Mouse (Mus musculus): ENCODE measurements at regions not wholly inside any gene's neighbourhood (a gene's known extent, or its start where the extent isn't known, plus 50 kb on each side); places are given as distances from the start of the nearest gene placed in this dataset.

DNA sequence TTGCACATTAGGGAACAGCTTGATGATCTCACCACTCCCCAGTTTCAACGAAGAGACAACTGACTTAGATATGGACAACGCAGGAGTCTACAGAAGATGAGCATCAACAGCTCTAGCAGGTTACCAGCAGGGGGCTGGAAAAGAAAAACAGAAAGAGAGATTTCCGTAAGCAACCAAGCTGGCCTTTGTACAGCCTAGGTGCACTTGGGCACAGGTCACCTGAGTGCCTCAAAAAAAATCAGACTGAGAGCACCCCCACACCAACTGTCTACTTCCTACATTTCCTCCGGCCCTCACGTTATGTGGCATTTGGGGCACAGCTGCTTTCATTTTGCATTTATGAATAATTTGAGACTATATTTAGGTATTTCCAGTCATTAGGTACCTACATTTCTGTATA lies 199.3 kb upstream of the Tank start:
- H3K4me3 ChIP-seq (ENCODE audit: insufficient read depth, low read length), result no peak overlapping the region
- H3K27ac ChIP-seq (ENCODE audit: insufficient read depth, low read length), result no peak overlapping the region
- no peaks in the 10 kb centered on the region for H3K4me1 ChIP-seq (ENCODE audit: control insufficient read depth, insufficient read depth, low read length)
- TF ChIP-seq POLR2A (IDR thresholded peaks at IDR 0.05; ENCODE audit: low read depth, low read length), result no peak
- TF ChIP-seq CTCF (IDR thresholded peaks at IDR 0.05; ENCODE audit: borderline replicate concordance, insufficient read depth, low read length), result no peak

DNA sequence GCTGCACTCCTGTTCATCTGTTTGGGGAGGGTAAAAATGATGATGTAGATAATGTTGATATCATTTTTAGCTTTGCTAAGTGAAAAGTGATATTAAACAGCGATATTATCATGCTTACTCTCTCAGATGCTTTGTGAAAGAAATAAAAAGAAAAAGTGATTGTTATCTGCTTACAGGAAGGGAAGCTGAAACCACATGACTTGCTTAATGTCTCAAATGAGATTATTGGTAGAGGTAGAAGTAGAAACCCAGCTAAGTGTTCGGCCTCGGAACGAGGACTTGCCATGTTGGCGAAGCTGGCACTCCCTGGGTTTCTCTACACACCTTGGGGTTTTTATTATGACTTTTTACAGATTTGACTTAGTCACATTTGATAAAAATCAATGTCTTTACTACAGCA lies 200.1 kb upstream of the Tank start:
- H3K4me1 ChIP-seq (ENCODE audit: control insufficient read depth, insufficient read depth, low read length), result no peaks in the 10 kb centered on the region
- H3K27ac ChIP-seq (ENCODE audit: insufficient read depth, low read length), result no peak overlapping the region
- TF ChIP-seq POLR2A (IDR thresholded peaks at IDR 0.05; ENCODE audit: low read depth, low read length) (no peak), CTCF (IDR thresholded peaks at IDR 0.05; ENCODE audit: borderline replicate concordance, insufficient read depth, low read length) (no peak)
- H3K4me3 ChIP-seq (ENCODE audit: insufficient read depth, low read length), result no peak overlapping the region

DNA sequence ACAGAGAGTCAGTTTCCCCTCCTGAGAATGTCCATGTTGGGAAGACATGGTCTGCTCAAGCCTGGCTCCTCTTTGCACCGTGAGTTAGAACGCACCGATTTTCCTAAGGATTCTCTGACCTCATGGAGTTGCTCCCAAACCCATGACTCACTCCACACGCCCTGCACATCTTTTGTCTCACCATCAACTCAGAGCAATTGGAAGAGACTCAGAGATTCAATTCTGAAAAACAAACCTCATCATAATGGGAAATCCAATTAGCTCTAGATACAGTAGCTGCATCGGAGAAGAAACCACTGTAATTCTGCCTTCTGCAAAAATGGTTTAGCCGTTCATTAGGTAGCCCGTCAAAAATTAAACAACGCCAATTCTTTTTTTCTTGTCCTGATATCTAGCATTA lies 200.6 kb upstream of the Tank start:
- no peak overlapping the region for H3K27ac ChIP-seq (ENCODE audit: insufficient read depth, low read length)
- TF ChIP-seq CTCF (IDR thresholded peaks at IDR 0.05; ENCODE audit: borderline replicate concordance, insufficient read depth, low read length), result no peak
- TF ChIP-seq POLR2A (IDR thresholded peaks at IDR 0.05; ENCODE audit: low read depth, low read length), result no peak
- H3K4me3 ChIP-seq (ENCODE audit: insufficient read depth, low read length), result no peak overlapping the region
- no peaks in the 10 kb centered on the region for H3K4me1 ChIP-seq (ENCODE audit: control insufficient read depth, insufficient read depth, low read length)

DNA sequence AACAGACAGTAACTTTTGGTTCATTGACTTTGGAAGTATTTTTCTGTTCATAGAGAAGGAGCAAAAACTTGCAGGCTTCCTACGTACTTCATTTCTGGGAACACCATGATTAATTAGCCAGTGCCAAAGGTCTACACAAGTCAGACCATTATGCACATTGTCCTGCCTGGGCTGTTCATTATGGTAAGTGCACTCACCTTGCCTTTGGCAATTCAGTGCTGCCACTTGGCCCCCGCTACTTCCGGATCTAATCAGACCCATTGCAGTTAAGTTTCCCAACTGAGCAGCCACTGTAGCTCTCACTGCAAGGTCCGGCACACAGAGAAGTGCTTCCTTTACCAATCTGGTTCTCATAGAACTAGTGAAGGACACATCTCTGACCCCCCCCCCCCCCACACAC lies 215.8 kb upstream of the Tank start:
- TF ChIP-seq POLR2A (IDR thresholded peaks at IDR 0.05; ENCODE audit: low read depth, low read length), result no peak
- TF ChIP-seq CTCF (IDR thresholded peaks at IDR 0.05; ENCODE audit: borderline replicate concordance, insufficient read depth, low read length), result no peak
- Histone ChIP-seq H3K4me3 (ENCODE audit: insufficient read depth, low read length) (no peak overlapping the region), H3K27ac (ENCODE audit: insufficient read depth, low read length) (no peak overlapping the region), H3K4me1 (ENCODE audit: control insufficient read depth, insufficient read depth, low read length) (0 out of 2 replicates have a peak, but pooled peaks cover 2% of the 10 kb centered on the region)

DNA sequence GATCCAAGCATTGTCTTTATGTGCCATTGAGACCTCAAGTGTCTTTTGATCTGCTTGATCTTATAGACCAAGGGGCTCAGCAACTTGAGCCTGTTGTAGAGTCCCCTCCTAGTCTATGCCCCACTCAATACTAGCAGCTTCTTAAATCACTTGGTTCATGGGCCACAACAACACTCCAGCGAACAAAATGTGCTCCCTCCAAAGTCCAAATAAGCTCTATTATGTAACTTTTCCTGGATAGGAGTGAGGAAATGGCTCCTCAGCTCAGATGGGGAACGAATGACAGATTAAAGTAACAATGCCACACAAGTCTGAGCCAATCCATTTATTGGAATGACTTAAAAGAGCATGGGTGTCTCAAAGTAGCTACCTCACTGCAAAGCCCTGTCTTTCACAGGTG lies 217.0 kb upstream of the Tank start:
- TF ChIP-seq POLR2A (IDR thresholded peaks at IDR 0.05; ENCODE audit: low read depth, low read length) (no peak), CTCF (IDR thresholded peaks at IDR 0.05; ENCODE audit: borderline replicate concordance, insufficient read depth, low read length) (no peak)
- 0 out of 2 replicates have a peak, but pooled peaks cover 2% of the 10 kb centered on the region for H3K4me1 ChIP-seq (ENCODE audit: control insufficient read depth, insufficient read depth, low read length)

DNA sequence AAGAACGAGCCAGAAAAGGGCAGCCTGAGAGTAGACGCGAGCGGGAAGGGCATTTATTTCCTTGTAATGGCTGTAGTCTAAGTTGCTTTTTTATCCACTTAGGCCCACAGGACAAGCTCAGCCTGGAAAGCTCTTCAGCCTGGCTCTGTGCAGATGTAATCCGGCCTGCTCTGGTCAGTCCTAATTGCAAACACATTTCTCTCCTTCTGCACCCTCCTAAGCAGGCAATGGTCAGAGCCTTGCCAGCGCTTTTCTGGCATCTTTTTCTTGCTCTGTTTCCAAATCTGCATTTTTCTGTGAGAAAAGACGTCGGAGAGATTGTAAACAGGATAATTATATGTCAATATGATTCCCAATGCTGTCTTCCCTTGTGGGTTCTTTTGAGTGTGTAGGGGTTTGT lies 224.3 kb upstream of the Tank start:
- H3K4me1 ChIP-seq (ENCODE audit: control insufficient read depth, insufficient read depth, low read length), result peaks cover 5% of the 10 kb centered on the region; the same call in 1 of the 2 replicates
- TF ChIP-seq CTCF (IDR thresholded peaks at IDR 0.05; ENCODE audit: borderline replicate concordance, insufficient read depth, low read length), result no peak
- no peak for TF ChIP-seq POLR2A (IDR thresholded peaks at IDR 0.05; ENCODE audit: low read depth, low read length)
- H3K4me3 ChIP-seq (ENCODE audit: insufficient read depth, low read length), result no peak overlapping the region
- H3K27ac ChIP-seq (ENCODE audit: insufficient read depth, low read length), result peak overlapping the region; percentile 68

More for the DNA sequence above, 217.0 kb upstream of the Tank start:
- H3K4me3 ChIP-seq (ENCODE audit: insufficient read depth, low read length), result no peak overlapping the region
- H3K27ac ChIP-seq (ENCODE audit: insufficient read depth, low read length), result no peak overlapping the region

DNA sequence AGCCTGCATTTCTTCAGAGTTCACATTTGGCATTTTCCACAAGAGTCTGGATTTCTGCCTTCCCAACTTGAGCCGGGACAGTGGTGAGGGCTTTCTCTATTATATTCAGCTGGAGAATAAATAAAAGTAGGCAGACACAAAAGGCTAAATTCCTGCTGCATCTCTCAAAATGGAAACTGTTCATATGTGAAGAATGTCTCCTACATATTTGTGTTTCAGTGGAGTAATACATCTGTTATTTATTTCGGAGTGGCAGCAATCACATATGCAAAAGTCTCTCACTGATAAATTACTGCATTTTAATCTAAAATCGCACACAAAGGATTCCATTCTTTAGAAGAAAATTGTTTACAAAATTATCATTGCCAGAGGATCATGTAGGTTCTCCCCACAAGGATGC lies 230.9 kb upstream of the Tank start:
- Histone ChIP-seq H3K4me3 (ENCODE audit: insufficient read depth, low read length) (no peak overlapping the region), H3K4me1 (ENCODE audit: control insufficient read depth, insufficient read depth, low read length) (peaks cover 3% of the 10 kb centered on the region), H3K27ac (ENCODE audit: insufficient read depth, low read length) (peak overlapping the region; percentile 94)
- no peak for TF ChIP-seq CTCF (IDR thresholded peaks at IDR 0.05; ENCODE audit: borderline replicate concordance, insufficient read depth, low read length)
- TF ChIP-seq POLR2A (IDR thresholded peaks at IDR 0.05; ENCODE audit: low read depth, low read length), result no peak

DNA sequence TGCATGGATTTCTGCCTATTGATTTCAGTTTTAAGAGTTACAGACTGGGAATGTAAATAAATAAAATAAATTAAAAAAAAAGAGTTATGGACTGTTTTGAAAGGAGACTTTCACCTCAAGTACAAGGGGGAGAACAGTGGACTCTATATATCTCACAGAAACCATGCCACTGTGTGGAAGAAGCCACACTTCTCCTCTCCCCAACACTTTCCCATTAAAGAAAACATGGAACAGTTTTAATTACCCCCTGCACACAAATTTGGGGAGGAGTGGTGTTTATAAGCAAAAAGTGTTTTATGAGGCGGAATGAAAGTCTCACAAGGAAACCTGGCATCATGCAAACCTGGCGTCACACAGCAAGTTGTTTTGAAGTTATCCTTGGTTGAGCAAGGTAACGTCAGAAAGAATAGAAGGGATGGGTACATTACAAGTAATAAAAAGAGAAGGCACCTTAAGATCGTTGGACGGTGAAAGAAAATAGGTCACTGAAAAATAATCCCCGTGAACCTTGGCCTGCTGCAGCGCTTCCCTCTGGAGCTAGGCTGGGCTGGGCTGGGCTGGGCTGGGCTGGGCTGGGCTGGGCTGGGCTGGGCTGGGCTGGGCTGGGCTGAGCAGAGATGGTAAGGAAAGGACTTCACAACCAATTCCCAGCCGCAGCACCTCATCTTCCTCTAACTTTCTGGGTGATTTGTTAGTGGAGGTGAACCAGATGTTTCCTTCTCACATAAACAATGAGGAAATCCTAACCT lies 232.2 kb upstream of the Tank start:
- Histone ChIP-seq H3K4me3 (ENCODE audit: insufficient read depth, low read length) (no peak overlapping the region), H3K27ac (ENCODE audit: insufficient read depth, low read length) (peak overlapping the region; percentile 66), H3K4me1 (ENCODE audit: control insufficient read depth, insufficient read depth, low read length) (peaks cover 6% of the 10 kb centered on the region)
- TF ChIP-seq CTCF (IDR thresholded peaks at IDR 0.05; ENCODE audit: borderline replicate concordance, insufficient read depth, low read length) (no peak), POLR2A (IDR thresholded peaks at IDR 0.05; ENCODE audit: low read depth, low read length) (no peak)

DNA sequence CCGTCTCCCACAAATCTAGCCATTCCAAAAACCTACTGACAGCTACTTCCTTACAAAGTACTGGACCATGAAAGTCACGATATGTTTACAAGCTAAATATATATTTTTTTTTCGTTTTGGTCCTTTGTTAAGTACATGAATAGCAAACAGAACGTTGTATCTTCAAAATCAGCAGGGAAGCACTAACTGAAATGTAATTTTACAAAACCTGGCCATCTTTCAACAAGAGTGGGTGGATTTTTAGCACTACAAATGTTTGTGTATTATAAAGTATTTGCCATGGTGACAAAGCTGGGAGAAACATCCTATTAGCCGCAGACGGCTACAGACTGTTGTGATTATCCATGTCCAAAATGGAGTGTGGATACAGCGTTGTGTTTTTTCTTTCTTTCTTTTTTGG lies 233.1 kb upstream of the Tank start:
- TF ChIP-seq POLR2A (IDR thresholded peaks at IDR 0.05; ENCODE audit: low read depth, low read length), result no peak
- no peak for TF ChIP-seq CTCF (IDR thresholded peaks at IDR 0.05; ENCODE audit: borderline replicate concordance, insufficient read depth, low read length)
- Histone ChIP-seq H3K4me3 (ENCODE audit: insufficient read depth, low read length) (no peak overlapping the region), H3K4me1 (ENCODE audit: control insufficient read depth, insufficient read depth, low read length) (peaks cover 7% of the 10 kb centered on the region), H3K27ac (ENCODE audit: insufficient read depth, low read length) (peak overlapping the region; percentile 51)

DNA sequence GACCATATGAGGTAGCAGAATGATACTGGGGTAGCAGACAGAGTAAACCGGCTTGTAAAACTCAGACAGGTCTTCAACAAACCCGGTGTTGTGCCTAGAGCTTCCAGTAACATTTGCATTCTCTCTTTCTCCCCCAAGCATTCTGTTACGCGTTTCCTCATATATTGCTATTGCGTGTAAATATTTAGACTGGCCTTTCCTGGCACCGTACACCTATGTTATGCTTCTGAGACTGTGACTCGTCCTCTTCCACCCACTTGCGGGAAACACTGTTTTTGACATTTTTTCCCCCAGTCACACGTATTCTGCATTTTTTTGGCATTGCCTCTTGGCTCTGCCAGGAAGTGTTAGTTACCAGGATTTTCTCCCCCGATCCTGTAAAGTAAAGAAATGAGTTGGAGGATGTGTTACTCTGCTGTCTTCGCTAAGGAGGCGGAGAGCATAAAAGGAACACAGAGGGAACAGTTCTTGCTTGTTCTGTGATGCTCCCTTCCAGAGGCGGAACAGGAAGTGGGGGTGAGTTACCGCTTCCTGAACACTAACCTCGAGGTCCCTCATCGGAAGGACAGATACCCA lies 233.7 kb upstream of the Tank start:
- peaks cover 7% of the 10 kb centered on the region for H3K4me1 ChIP-seq (ENCODE audit: control insufficient read depth, insufficient read depth, low read length)
- H3K27ac ChIP-seq (ENCODE audit: insufficient read depth, low read length), result peak overlapping the region; percentile 51
- H3K4me3 ChIP-seq (ENCODE audit: insufficient read depth, low read length), result no peak overlapping the region
- no peak for TF ChIP-seq CTCF (IDR thresholded peaks at IDR 0.05; ENCODE audit: borderline replicate concordance, insufficient read depth, low read length)

Measured in embryonic fibroblast, embryonic 13.5 days (primary cell).